Mouse (Mus musculus): ENCODE measurements around the gene Bnip2. TPM values are rescaled to one million over a fixed set of nuclear protein-coding genes. Genes with fewer than 3 reads are reported as not detected.
A peak's percentile ranks its signal among the peaks of the same experiment; 100 is the strongest.

Bnip2 gene
- polyA plus RNA-seq (2016; fragmentation: Nextera tagmentation; extraction: Ambion mirVana): 108 and 109 TPM in 2 replicates

DNA sequence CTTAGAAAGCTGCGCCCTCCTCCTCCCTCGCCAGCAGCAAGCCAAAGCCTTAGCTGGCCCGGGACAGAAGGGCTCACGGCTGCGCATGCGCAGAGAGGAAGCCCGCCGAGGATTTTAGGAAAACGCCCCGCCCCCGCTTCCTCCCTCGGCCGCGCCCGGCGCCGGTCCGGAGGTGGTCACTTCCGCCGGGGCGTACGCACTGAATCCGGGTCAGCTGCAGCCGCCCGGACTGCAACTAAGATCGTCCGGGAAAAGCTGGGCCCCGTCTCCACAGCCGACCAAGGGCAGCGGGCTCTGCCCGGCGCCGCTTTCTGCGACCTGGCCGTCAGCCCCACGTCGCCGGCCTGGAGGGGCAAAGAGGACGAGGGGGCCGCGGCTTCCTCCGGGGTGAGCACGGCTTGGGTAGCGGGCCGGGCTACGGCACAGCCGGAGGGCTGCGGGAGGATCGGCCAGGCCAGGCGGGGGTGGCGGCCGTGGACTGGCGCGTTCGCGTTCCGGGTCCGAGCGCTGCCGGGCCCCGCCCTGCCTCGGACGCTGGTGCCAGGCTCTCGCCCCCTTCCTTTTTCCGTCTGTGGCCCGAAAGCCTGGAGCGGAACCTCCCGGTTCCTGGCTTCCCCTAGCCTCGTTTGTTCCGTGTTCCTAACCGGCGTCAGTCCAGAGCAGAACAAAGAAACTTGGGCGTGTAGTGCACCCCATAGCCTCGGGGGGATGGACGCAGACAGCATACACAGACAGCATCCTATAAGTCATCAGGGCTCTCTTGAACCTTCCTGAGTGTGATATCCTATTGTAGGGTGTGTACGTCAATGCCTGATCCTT is at the start of gene Bnip2:
Gene Bnip2 (plus strand): TSS at position 164 of the 819 bp plus-strand sequence.
- DNase-seq (ENCODE audit: low spot score): peak; percentile 97
- Histone ChIP-seq H3K27ac (replicated peaks) (peak within 1 kb of the TSS; percentile 98), H3K4me3 (peak within 1 kb of the TSS; percentile 99), H3K4me1 (peaks cover 22% of the 10 kb centered on the region), H3K36me3 (replicated peaks) (peaks cover 30% of the 10 kb centered on the region), H3K27me3 (replicated peaks; ENCODE audit: low read depth, poor library complexity, severe bottlenecking) (no peaks in the 10 kb centered on the region), H3K9me3 (no peaks in the 10 kb centered on the region)
- under 1% methylated on average over 76 of the region's 76 CpGs for WGBS

DNA sequence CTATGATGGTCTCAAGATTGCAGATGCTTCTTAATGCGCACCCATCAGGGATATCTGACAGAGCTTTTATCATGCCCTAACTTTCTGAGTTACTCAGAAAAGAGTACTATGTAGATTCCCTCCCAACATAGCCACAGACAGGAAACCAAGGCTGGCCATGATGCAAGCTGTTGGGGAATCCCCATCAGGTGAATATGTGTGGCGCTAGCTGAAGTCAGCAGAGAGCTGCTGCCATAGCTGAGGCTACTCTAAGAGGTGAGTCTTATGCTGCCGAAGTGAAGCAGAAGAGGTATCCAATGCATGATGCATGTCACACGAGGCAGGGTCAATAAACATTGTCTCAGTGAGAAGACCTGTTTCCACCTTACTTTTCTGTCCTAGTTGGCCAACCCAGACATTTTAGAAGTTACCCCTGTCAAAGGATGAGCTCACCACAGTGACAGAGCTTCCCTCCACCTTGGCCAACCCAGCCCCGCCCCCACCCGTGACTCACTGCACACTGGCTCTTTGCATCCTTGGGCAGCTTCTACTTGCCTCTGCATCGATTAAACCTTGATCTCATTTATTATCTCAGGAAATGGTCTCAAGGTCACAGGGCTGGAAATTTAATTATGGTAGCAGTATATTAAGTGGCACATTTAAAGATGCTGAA is 48.3 kb upstream of the Bnip2 start:
- no peaks in the 10 kb centered on the region for H3K36me3 ChIP-seq (replicated peaks)
- 90% methylated on average over 7 of the region's 7 CpGs for WGBS
- no peaks in the 10 kb centered on the region for H3K4me1 ChIP-seq
- no peaks in the 10 kb centered on the region for H3K27me3 ChIP-seq (replicated peaks; ENCODE audit: low read depth, poor library complexity, severe bottlenecking)
- H3K27ac ChIP-seq (replicated peaks): no peak overlapping the region
- no peak for DNase-seq (ENCODE audit: low spot score)
- H3K9me3 ChIP-seq: no peaks in the 10 kb centered on the region
- H3K4me3 ChIP-seq: no peak overlapping the region

DNA sequence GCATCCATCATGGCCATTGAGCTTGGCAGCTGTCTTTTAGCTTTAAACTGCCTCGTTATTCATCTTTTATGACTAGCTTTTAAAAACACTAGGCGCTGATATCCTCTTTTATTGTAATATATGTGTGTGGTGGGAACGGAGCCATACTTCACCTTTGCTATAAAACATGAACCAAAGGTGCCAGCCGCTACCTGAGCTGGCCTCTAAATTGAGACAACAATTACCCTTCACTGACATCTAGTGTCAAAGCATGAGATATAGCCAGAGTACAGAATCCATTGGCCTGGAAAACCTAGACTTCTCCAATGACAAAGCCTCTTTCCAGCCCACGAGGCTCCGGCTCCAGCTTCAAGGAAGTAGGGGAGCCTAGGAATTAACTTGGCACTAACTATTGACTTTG is 47.7 kb upstream of the Bnip2 start:
- DNase-seq (ENCODE audit: low spot score): no peak
- Histone ChIP-seq H3K4me3 (no peak overlapping the region), H3K9me3 (no peaks in the 10 kb centered on the region), H3K27me3 (replicated peaks; ENCODE audit: low read depth, poor library complexity, severe bottlenecking) (no peaks in the 10 kb centered on the region), H3K27ac (replicated peaks) (no peak overlapping the region), H3K4me1 (no peaks in the 10 kb centered on the region), H3K36me3 (replicated peaks) (no peaks in the 10 kb centered on the region)
- 79% methylated on average over 6 of the region's 6 CpGs for WGBS

DNA sequence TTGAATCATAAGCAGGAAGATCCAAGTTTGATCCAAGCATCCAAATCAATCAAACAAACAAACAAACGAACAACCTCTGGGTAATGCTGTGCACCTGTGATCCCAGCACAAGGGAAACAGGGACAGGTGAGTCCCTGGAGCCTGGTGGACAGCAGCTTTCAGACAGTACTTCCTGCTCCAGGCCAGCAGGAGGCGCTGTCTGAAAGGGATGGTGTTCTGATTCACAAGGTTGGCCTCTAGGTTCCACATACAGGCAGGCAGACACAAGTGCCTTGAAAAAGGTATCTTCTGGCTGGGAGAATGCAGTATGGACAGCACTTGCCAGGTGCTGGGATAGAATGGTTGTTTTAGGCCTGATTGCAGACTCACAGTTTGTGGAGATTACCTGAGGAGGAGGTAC is 40.3 kb upstream of the Bnip2 start:
- 13% methylated on average over 2 of the region's 2 CpGs for WGBS
- no peaks in the 10 kb centered on the region for H3K36me3 ChIP-seq (replicated peaks)
- H3K4me3 ChIP-seq: no peak overlapping the region
- no peaks in the 10 kb centered on the region for H3K4me1 ChIP-seq
- peak; percentile 63 for DNase-seq (ENCODE audit: low spot score)
- H3K27me3 ChIP-seq (replicated peaks; ENCODE audit: low read depth, poor library complexity, severe bottlenecking): no peaks in the 10 kb centered on the region
- H3K9me3 ChIP-seq: no peaks in the 10 kb centered on the region
- no peak overlapping the region for H3K27ac ChIP-seq (replicated peaks)

DNA sequence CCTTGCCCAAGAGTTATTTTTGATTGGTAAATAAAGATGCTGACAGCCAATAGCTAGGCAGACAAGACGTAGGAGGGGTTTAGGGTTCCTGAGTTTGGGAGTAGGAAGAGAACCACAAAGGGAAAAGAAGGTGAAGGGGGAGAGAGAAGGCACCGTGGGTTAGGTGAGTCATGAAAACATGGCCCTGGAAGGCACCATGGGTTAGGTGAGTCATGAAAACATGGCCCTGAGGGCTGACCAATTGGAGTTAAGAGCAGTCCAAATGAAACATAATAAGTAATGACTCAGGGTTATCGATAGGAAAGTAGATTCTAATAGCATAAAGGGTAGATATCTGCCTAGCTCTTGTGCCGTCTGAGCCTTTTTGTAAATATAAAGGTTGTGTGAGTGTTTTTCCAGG is 39.6 kb upstream of the Bnip2 start:
- H3K36me3 ChIP-seq (replicated peaks): no peaks in the 10 kb centered on the region
- H3K4me3 ChIP-seq: no peak overlapping the region
- no peaks in the 10 kb centered on the region for H3K4me1 ChIP-seq
- no peak for DNase-seq (ENCODE audit: low spot score)
- H3K27me3 ChIP-seq (replicated peaks; ENCODE audit: low read depth, poor library complexity, severe bottlenecking): no peaks in the 10 kb centered on the region
- H3K9me3 ChIP-seq: no peaks in the 10 kb centered on the region
- H3K27ac ChIP-seq (replicated peaks): no peak overlapping the region
- WGBS: 84% methylated on average over 4 of the region's 4 CpGs

DNA sequence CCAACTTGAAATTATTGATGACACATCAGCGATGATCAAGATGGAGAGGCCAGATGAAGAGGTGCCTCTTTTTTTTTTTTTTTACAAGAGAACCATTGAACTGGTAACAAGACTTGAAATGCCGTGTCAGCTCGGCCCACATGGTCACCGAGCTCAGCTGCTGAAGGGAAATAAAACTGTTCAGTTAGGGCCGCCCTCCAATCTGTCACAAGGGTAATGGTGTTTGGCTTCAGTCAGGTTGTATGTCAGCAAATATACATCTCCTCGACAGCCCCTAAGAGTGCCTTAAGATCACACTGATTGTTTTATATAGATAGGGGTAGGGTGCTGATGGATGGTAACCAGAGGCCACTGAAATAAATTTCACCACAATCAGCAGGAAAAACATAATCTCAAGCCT is 28.3 kb upstream of the Bnip2 start:
- no peak overlapping the region for H3K27ac ChIP-seq (replicated peaks)
- H3K9me3 ChIP-seq: no peaks in the 10 kb centered on the region
- H3K27me3 ChIP-seq (replicated peaks; ENCODE audit: low read depth, poor library complexity, severe bottlenecking): no peaks in the 10 kb centered on the region
- no peak for DNase-seq (ENCODE audit: low spot score)
- no peaks in the 10 kb centered on the region for H3K4me1 ChIP-seq
- WGBS: 89% methylated on average over 6 of the region's 6 CpGs
- H3K36me3 ChIP-seq (replicated peaks): no peaks in the 10 kb centered on the region
- no peak overlapping the region for H3K4me3 ChIP-seq

DNA sequence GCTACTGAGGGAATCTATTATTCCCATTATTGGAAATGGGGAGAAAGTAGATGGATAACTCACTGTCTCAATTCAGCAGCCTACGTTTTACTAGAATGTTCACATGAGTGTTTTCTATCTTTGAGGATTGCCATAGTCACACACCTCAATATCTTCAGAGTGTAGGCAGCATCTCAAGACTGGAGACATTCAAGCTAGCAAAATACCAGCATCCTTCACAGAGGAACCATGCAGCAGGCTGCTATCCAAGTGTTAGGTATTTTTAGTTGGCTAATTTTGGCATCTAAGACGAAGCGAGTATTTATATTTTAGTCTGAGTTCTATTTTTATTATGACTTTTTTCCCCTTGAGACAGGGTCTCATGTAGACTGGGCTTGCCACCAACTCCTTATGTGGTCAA is 24.9 kb upstream of the Bnip2 start:
- 91% methylated on average over 3 of the region's 3 CpGs for WGBS
- no peak overlapping the region for H3K4me3 ChIP-seq
- H3K4me1 ChIP-seq: no peaks in the 10 kb centered on the region
- no peak overlapping the region for H3K27ac ChIP-seq (replicated peaks)
- no peaks in the 10 kb centered on the region for H3K9me3 ChIP-seq
- H3K27me3 ChIP-seq (replicated peaks; ENCODE audit: low read depth, poor library complexity, severe bottlenecking): no peaks in the 10 kb centered on the region
- no peak for DNase-seq (ENCODE audit: low spot score)
- H3K36me3 ChIP-seq (replicated peaks): no peaks in the 10 kb centered on the region

DNA sequence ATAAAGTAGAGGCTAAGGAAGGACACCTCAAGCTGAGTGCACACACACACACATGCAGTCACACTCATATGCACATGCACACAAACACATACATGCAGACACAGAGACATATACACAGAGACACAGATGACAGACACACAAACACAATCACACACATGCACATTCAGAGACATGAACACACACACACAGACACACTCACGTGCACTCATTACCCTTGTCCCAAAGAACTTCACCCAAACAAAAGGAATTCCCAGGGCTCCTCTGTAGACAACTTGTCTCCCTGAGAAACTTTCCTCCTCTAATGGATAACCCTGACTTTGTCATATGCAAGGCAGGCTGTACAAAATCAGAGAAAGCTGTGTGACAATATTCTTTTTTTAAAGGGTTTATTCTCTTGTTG is 3.7 kb upstream of the Bnip2 start:
- WGBS: 84% methylated on average over 1 of the region's 1 CpGs
- peaks cover 9% of the 10 kb centered on the region for H3K4me1 ChIP-seq
- no peak for DNase-seq (ENCODE audit: low spot score)
- no peaks in the 10 kb centered on the region for H3K36me3 ChIP-seq (replicated peaks)
- no peaks in the 10 kb centered on the region for H3K9me3 ChIP-seq
- H3K4me3 ChIP-seq: no peak overlapping the region
- H3K27me3 ChIP-seq (replicated peaks; ENCODE audit: low read depth, poor library complexity, severe bottlenecking): no peaks in the 10 kb centered on the region
- no peak overlapping the region for H3K27ac ChIP-seq (replicated peaks)

DNA sequence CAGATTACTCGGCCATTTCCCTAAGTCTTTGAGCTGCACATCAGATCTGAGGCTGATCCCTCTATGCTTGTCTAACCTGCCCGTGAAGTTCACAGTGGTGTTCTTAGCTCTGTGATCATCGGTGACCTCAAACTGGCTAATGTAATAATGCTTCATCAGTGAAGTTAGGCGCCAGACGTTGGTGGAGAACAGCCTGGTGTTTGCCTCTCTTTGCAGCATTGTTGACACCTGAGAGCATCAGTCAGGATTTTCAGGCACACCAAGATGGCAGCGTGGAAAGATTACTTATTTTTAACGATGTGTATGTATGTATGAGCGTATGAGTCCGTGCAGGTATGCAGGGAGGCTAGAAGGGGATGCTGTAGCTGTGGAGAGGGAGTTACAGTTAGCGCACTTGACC is 3.2 kb upstream of the Bnip2 start:
- H3K4me1 ChIP-seq: peaks cover 14% of the 10 kb centered on the region
- H3K36me3 ChIP-seq (replicated peaks): peaks cover 4% of the 10 kb centered on the region
- WGBS: 84% methylated on average over 10 of the region's 10 CpGs
- no peak overlapping the region for H3K27ac ChIP-seq (replicated peaks)
- H3K4me3 ChIP-seq: no peak overlapping the region
- DNase-seq (ENCODE audit: low spot score): no peak
- no peaks in the 10 kb centered on the region for H3K27me3 ChIP-seq (replicated peaks; ENCODE audit: low read depth, poor library complexity, severe bottlenecking)
- no peaks in the 10 kb centered on the region for H3K9me3 ChIP-seq

DNA sequence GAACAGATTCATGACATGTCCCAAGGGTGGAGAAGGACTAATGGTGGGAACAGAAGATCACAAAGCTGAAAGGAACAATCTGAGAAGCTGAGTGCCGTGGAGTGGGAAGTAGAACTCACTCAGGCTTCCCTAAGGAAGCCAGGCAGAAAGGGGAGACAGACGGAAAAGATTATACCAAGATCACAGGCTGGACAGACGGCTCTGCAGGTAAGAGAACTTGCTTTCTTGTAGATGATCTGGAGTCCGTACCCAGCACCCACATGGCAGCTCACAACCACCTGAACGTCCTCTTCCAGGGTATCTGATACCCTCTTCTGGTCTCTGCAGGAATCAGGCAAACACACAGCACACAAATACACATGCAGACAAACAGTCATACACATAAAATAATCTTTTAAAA is 2.7 kb upstream of the Bnip2 start:
- WGBS: 83% methylated on average over 5 of the region's 5 CpGs
- DNase-seq (ENCODE audit: low spot score): no peak
- H3K4me3 ChIP-seq: no peak overlapping the region
- no peaks in the 10 kb centered on the region for H3K27me3 ChIP-seq (replicated peaks; ENCODE audit: low read depth, poor library complexity, severe bottlenecking)
- H3K36me3 ChIP-seq (replicated peaks): peaks cover 9% of the 10 kb centered on the region
- no peaks in the 10 kb centered on the region for H3K9me3 ChIP-seq
- peaks cover 19% of the 10 kb centered on the region for H3K4me1 ChIP-seq
- H3K27ac ChIP-seq (replicated peaks): no peak overlapping the region

DNA sequence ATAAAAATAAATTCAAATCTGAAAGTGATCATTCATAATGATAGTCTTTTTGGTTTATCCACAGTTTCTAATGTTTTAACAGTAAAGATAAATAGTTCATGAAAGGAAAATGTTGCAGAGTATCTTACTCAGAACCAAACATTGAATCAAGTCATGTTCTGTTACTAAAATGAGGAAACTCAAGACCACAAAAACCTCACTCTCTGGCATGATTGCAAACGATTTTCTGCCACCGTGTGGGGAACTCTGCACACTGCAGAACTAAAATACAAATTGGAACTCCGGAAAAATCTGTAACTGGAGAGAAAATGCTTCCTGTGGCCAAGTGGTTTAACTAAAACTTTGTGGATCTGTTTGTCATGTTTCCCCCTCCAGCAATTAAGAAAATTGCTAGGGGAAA is 1.7 kb upstream of the Bnip2 start:
- Histone ChIP-seq H3K4me3 (no peak overlapping the region), H3K9me3 (no peaks in the 10 kb centered on the region), H3K4me1 (peaks cover 22% of the 10 kb centered on the region), H3K27ac (replicated peaks) (no peak overlapping the region), H3K36me3 (replicated peaks) (peaks cover 19% of the 10 kb centered on the region), H3K27me3 (replicated peaks; ENCODE audit: low read depth, poor library complexity, severe bottlenecking) (no peaks in the 10 kb centered on the region)
- 0% methylated on average over 3 of the region's 3 CpGs for WGBS
- DNase-seq (ENCODE audit: low spot score): peak; percentile 66

DNA sequence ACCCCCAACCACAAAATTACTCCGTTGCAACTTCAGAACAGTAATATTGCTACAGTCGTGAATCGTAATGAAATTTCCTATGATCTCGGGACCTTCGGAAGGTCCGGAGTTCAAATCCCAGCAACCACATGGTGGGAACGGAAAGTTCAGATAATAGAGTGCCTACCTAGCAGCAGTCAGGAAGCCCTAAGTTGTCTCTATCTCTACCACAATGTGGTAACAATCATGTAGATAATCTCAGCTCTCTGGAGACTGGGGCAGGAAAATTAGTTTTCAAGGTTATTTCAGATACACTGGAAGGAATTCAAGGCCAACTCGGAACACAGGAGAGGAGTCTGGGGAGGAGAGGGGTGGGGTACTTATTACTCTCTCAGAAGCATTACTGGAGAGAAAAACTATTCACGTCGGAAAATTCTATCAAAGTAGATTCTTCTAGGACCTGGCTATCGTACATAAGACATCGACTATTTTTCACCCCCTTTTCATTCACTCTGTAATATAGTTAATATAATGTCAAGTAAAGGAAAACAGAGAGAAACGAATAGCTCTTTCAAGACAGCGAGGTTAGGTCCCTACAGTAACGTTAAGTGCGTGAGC is 462 bp upstream of the Bnip2 start:
- 39% methylated on average over 16 of the region's 16 CpGs for WGBS

DNA sequence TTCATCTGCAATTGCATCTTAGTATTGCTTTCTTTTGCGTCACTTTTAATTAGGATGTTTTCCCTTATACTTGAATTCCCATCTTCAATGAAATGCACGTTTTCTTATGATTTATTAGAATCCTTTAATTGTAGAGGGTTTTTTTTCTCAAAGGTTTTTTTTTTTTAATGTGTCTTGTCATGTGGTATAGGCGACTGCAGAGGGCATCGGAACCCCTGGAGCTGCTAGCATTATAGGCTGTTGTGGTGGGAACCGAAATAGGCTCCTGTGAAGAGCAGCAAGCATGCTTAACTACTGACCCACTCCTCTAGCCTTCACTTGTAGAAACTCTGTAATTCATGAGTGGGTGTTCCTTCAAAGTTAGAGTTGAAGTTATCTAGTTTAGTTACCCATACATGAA is 1.1 kb downstream of the Bnip2 start:
- 18% methylated on average over 5 of the region's 5 CpGs for WGBS
- peak overlapping the region; percentile 98 for H3K27ac ChIP-seq (replicated peaks)

More for the DNA sequence above, 462 bp upstream of the Bnip2 start:
- Histone ChIP-seq H3K36me3 (replicated peaks) (peaks cover 25% of the 10 kb centered on the region), H3K4me1 (peaks cover 22% of the 10 kb centered on the region), H3K27ac (replicated peaks) (peak overlapping the region; percentile 98), H3K4me3 (peak overlapping the region; percentile 99), H3K27me3 (replicated peaks; ENCODE audit: low read depth, poor library complexity, severe bottlenecking) (no peaks in the 10 kb centered on the region), H3K9me3 (no peaks in the 10 kb centered on the region)
- no peak for DNase-seq (ENCODE audit: low spot score)

More for the DNA sequence above, 1.1 kb downstream of the Bnip2 start:
- DNase-seq (ENCODE audit: low spot score): no peak
- no peaks in the 10 kb centered on the region for H3K9me3 ChIP-seq
- no peaks in the 10 kb centered on the region for H3K27me3 ChIP-seq (replicated peaks; ENCODE audit: low read depth, poor library complexity, severe bottlenecking)
- peaks cover 38% of the 10 kb centered on the region for H3K36me3 ChIP-seq (replicated peaks)
- H3K4me1 ChIP-seq: peaks cover 22% of the 10 kb centered on the region
- H3K4me3 ChIP-seq: peak overlapping the region; percentile 99
